Mouse (Mus musculus) lung, postnatal 36 days (tissue): Measurements from ENCODE around the gene Cops7a.

Source experiments
- DNase-seq: peaks from one replicate; pipeline ENCODE4 v3.0.0; 2022; ENCODE audit warnings: mixed read lengths

Gene Cops7a

DNA sequence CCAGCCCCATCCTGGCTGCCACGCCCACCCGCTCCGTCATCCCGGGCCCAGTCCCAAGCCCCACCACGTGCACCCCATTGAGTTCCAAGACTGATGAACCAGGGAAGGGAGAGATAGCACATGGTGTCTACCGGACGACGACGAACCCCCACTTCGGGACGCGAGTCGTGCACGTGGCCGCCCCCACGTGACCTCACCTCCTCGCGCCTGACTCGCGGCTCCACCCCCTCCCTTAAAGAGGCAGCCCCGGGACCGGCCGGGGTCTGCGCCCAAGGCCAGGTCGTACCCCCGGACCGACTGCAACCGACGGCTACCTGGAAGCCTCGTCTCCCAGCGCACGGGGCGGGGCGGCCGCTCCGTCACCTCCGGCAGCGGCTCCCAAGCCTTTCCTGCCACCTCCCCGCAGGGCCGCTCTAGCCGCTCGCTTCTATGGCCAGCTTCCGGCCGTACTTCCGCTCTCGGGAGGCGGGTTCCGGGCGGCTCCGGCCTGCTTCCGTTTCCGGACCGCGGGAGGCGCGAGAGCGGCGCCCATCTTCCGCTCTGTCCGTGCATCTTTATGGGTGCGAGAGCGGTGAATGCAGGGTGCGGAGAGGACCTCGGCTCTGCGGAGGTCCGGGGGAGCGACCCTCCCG lies at the start of gene Cops7a:
Gene Cops7a, minus strand, starts transcription at position 451 of the 632 bp plus-strand sequence.
- peak; percentile 96 for DNase-seq

DNA sequence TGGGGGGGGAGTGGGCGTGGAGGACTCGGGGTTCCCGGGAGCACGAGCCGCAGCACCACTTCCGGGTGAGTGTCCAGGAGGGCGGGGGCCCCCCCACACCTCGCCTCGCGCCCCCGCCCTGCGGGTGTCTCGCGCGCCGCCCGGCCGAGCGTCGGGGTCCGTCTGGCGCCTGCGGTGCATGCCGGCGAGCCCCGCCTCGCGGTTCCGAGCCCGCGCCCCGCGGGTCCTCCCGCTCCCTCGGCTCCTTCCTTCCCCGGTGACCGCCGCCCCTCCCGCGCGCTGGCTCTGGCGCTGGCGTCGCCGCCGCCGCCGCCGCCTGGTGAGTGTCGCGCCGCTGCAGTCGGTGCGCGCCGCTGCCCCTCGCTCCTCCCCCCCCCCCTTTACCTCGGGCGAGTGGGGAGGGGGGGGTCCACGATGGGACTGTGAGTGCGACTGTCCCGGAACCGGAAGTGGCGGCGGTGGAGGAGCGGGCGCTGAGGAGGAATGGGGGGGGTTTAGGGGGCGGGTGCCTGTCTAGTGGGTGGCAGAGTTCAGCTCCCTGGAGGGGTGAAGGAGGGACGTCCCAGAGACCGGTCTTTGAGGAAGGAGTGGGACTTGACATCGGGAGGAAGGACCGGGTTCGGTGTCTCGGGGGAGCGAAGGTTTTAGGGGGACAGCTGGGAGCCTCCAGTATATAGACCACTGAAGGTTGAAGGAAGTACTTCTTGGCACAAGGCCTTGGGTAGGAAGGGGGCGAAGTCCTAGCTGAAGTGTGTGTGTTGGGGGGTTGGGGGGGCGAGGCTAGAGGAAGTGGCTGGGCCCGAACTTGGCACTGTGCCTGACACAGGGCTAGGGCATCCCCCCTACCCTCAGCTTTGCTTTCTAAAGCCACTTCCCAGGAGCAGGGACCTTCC lies 44.1 kb upstream of the Cops7a start:
- DNase-seq, result peak; percentile 88

DNA sequence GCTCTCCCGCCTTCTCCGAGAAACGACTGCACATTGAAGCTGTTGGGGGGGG lies 43.6 kb upstream of the Cops7a start, which contains the start of gene Zfp384:
Gene Zfp384, plus strand, starts transcription at position 17 of the 52 bp plus-strand sequence.
- no peak for DNase-seq

DNA sequence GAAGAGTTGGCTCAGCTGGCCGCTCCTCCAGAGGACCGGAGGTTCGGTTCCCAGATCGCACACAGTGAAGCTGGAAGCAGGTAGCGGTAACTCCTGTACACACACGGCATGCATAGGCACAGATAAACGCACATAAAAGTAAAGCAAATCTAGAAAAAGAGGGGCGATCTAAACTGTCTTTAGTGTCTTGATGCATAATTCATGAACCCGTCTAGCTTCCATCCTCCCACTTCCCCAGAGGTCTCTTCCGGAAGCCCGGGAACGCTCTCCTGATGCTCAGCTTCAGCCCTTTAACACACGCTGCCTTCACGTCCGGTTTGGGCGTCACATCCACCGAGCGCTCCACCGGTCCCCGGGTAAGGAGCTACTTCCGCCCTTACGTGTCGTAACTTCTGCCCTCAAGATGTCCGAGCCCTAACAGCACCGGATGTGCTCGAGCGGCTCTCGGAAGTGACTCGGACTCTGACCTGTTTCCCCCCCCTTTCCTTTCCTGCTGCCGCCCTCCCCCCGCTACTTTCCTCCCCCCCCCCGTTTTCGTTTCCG lies 43.3 kb upstream of the Cops7a start:
- DNase-seq, result peak; percentile 99

DNA sequence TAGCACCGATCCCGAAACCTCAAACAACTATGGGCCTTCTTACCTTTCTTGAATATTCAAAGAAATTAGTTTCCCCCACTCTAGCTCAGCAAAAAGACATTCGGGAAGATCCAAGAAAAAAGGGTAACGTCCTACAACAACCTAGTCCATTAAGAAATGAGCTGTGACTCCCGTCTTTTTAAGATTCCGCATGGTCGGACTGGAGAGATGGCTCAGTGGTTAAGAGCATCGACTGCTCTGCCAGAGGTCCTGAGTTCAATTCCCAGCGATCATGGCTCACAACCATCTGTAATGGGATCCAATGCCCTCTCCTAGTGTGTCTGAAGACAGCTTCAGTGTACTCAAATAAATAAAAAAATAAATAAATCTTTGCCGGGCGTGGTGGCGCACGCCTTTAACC lies 42.7 kb upstream of the Cops7a start:
- DNase-seq, result no peak

DNA sequence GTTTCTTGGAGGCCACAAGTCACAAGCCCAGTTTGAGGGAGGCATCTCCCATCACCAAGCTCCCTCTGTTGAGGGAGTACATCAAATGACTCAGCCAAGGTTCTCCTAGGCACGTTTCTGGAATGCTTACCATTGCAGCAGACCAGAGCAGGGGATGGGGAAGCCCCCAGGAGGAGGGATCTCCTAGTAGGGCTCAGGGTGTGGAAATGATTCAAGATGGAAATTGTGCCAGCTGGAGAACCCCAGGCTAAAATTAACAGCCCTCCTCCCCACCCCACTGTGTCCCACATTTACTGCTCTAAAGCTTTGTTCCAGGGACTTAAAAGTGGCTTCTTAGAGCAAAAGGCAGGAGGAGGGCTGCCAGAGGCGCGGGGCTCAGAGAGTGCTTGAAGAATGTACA lies 39.7 kb upstream of the Cops7a start:
- no peak for DNase-seq

DNA sequence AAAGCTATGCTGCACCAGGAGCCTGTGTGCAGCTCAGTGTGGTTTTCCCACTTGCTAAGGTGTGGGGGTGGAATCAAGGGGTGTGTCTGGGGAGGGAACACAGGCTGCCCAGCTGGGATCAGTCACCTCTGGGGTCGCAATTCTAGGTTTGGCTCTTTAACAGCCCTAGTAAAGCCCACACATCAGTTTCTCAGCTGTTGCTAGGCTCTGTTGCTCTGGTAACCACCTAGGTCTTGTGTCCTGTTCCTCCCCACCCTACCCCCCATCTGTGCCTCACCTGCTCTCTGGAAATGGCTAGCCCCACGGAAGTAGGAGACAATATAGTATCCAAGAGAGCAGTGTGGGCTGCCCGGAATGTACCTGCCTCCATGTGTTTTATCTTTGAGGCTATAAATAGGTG lies 38.4 kb upstream of the Cops7a start:
- DNase-seq, result no peak

DNA sequence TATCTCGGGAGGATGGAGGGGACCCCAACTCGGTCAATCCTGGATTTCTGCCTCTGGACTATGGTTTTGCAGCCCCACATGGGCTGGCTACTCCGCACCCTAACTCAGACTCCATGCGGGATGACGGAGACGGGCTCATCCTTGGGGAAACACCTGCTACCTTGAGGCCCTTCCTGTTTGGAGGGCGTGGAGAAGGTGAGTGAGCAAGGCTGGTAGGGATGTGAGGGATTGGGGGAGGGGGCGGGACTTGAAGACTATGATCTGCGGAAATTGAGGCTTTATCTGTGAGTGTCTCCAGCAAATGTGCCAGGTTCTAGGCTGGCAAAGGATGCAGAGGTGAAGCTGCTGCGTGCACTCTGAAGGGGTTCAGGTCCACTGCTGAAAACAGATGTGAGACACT lies 34.2 kb upstream of the Cops7a start:
- no peak for DNase-seq

DNA sequence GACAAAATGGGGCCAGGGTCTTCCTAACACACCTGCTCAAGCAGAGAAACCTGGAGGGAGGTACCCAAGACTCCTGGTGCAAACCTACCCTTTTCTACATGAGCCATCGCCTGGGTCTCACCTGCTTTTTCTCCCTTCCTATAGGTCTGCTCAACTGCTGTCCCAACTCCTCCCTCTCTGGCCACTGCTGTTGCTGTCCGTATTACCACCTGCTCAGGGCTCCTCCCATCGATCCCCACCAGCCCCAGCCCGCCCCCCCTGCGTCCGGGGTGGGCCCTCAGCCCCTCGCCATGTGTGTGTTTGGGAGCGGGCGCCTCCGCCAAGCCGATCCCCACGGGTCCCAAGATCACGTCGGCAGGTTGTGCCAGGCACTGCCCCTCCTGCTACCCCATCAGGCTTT lies 33.8 kb upstream of the Cops7a start:
- DNase-seq, result no peak

DNA sequence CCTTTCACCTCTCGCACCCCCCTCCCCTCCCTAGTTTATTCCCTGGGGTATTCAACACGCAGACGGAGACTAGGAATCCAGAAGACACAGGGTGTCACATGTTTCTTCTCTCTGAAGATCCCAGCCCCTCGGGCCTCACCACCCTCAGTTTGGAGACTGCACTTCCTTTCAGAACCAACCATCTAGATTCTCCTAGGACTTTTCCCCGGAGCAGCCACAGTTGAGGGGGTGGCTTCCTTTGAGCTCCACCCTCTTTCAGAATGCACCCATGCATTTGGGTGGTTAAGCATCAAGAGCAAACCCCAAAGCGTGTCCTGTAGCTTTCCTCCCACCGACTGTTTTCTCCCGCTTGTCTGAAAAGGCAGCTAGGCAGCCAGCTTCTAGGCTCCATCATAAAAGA lies 32.7 kb upstream of the Cops7a start:
- DNase-seq, result no peak

DNA sequence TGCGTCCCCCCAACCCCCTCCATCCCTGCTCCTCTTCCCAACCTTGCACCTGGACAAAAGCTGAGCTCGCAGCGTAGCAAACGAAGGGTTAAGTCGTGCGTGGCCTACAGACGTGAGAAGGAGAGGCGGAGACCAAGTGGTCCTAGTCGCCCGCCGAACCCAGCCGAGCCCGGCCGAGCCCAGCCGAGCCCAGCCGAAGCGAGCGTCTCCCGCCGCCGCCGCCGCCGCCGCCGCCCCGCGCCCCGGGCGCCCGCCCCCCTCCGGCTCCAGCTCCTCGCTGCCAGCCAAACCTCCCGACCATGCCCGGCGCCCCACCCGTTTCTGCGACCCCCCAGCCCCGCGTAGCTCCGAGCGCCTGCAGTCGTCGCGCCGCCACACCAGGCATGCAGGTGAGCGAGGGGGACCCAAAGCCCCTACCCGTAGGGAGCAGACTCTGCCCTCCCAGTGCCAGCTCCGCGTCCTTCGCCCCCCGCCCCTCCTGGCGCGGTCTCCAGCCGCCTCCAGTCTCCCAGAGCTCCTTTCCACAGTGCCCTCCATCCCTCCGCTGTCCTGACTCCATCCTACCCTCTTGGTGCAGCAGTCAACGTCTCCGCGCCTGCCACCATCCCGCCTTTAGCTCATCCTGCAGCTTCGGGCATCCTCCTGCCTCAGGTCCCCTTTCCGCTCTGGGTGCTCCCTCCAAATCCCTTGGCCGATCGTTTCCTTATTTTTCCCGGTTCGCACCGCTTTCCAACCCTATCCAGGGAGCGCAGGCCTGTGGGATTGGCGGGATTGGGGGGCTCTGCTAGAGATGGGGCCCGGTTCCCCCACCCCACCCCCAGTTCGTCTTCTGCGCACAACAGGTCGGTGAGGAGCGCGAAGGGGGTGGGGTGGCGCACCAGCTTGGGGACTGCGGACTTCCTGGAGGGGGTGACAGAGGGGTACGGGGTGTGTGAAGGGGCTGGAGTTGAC lies 31.5 kb upstream of the Cops7a start, which contains the start of gene Pianp:
Gene Pianp, plus strand, starts transcription at position 144 of the 951 bp plus-strand sequence.
- peak; percentile 78 for DNase-seq

DNA sequence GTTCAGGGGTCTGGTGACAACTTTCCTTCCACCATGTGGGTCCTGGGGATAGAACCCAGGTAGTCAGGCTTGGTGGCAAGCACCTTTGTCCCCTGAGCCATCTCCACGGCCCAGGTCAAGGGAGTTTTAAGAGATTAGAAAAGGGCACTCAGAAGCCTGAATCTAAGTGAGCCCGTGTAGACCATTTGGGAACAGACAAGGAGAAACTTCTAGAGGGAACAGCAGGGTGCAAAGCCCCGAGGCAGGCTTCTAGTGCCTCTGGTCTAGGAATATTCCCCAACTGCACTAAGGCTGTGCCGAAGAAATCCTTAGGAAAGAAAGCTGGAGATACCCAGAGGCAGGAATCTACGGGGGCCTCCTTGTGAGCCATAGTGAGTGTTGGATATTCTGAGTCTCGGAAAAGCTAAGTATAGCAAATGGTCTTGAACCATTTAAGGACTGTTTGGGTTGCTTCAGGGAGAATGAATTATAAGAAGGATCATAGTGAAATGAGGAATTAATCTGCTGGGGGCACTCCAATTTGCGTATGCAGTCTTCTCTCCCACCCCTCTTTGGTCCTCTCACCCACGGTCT lies 30.6 kb upstream of the Cops7a start:
- no peak for DNase-seq

DNA sequence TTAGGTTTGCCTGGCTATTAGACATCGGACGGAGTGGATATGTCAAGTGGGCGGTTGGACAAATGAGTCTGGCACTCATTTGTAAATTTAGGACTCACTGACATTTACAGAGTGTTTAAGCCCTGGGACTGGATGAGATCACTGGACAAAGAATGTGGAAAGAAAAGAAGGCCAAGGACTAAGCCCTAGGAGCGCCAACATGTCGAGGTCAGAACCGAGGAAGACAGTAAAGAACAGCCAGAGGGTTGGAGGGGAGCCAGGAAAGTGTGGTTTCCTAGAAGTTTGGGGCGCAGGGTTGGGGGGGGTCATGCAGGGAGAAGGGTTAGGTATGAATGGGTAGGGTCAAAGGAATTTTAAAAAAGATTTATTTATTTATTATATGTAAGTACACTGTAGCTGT lies 29.9 kb upstream of the Cops7a start:
- no peak for DNase-seq

DNA sequence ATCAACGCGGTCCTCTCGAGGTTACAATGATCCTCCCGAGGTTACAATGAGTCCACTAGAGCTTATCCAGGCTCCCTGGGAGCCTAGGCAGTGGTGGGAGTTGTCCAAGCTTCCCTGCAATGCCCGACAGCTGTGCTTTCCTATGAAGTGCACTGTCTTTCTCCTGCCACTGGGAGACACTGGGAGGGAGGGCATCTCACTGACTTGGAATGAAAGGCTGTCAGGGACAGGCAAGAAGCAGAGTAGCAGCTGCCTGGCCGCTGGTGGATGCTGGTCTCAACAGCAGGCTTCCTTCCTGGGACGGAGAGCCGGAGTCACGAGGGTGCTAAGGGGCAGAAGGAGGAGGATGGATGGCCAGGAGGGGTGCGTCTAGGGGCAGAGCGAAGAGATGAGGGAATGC lies 28.5 kb upstream of the Cops7a start:
- DNase-seq, result no peak

DNA sequence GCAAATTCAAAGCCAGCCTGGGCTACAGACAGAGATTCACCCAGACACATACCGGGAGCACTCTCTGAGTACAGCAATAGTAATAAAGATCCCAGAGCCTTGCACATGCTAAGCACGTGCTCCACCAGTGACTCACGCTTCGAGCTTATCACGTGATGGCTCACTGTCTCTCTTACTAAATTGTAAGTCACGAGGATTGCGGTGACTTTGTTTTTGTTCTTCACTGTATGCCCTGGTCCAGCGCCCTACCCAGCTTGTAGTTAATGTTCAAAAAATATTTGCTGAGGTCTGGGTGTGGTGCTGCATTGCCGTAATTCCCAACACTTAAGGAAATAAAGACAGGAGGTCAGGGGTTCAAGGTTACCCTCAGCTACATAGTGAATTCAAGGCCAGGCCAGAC lies 28.0 kb upstream of the Cops7a start:
- DNase-seq, result peak; percentile 21

DNA sequence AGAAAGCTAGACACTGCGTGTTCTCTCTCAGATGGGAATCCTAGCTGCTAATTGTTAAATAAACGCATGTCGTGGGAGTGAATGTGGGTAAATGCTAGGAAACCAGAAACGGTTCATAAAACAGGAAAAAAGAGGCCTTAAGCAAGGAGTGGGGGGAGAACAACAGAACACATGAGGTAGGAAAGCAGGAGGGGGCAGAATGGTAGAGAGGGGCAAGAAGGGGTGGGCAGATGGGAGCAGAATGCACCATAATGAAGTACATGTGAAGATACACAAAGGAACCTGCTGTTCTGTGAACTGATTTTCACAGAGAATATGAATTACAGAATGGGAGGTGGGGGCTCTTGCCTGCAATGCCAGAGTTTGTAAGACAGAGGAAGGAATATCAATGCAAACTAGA lies 26.9 kb upstream of the Cops7a start:
- DNase-seq, result no peak

DNA sequence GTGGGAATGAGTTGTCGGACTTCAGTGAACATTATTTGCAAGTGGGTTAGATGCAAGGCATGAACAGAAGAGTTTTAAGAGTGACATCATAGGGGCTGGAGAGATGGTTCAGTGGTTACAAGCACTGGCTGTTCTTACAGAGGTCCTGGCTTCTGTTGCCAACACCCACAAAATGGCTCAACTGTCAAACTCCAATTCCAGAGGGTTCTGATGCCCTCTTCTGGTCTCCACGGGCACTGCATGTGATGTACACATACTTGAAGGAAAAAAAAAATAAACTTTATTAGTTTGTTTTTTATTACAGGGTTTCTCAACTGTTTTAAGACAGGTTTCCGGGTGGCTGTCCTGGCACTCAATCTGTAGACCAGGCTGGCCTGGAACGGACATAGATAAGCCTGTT lies 2.4 kb upstream of the Cops7a start:
- DNase-seq, result peak; percentile 76

DNA sequence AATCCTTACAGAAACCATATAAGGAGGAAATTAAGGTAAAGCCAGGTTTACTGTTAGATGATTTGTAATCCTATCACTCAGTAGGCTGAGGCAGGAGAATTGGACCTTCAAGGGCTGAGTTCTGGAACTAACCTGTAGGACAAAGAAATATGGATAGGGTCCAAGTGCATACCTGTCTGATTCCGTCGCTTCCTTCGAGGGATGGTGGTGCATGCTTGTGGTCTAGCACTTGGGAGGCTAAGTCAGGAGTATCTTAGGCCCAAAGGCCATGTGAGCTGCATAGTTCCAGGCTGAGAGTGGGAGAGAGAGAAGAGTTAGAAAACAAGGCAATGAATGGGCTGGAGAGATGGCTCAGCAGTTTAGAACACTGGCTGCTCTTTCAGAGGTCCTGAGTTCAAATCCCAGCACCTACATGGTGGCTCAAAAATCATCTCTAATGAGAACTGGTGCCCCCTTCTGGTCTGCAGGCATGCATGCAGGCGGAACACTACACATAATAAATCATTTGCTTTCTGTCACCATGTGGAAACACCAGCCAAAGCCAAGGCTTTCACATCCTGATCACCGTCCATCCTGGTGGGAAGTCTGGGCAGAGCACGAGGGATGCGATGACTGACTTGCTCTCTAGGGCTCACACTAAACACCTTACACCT lies 1.3 kb upstream of the Cops7a start:
- peak; percentile 33 for DNase-seq

DNA sequence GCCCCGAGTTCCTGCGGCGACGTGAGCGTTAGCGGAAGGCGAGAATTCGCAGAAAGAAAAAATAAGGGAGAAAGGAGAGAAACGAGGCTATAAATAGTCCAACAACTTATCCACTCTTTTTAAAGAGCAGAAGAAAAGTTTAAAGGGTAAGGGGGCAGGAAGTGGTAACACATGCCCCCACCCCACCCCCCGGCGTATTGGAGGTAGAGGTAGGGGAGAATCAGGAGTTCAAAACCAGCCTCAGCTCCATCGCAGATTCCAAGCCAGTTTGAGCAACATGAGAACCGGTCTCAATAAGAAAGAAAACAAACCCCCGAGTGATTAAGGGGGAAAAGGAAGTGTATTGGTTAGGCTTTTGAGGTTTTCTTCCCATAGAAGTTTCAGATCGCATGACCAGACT lies 409 bp upstream of the Cops7a start:
- DNase-seq, result no peak

DNA sequence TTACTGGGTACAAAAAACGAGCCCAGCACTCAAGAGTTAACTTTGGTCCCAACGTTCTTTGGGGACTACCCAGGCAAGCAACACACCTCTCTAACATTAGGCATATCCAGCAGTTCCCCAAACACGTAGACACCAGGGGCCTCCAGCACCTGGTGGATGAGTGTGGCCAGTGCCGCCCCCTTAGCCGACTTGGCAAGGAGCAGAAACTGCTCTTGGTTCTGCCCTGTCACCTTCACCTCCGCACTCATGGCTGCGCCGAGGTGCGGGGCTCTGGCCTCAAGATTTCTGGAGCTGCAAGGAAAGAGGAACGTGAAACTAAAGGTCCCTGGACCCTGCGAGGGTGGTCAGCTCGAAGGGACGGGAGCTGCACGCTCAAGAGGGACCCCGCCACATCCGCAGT lies 700 bp downstream of the Cops7a start:
- no peak for DNase-seq

DNA sequence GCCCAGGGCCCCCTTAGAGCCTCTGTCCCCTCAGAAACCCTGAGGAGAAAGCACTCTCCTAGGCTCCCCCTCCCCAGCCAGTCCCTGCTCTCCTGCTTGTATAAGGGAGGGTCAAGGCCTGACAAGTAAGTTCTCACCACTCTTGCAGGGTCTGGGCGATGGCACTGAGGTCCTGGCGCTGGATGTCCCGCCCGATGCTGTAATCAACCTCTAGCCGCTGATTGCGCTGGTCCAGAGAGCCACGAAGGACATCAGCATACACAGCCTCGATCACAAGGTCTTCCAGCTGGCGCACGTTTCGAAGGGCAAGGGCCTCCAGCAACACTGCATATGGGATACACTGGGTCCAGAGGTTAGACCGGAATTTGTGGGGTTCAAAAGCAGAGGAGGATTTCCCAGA lies 4.3 kb downstream of the Cops7a start:
- DNase-seq, result no peak

DNA sequence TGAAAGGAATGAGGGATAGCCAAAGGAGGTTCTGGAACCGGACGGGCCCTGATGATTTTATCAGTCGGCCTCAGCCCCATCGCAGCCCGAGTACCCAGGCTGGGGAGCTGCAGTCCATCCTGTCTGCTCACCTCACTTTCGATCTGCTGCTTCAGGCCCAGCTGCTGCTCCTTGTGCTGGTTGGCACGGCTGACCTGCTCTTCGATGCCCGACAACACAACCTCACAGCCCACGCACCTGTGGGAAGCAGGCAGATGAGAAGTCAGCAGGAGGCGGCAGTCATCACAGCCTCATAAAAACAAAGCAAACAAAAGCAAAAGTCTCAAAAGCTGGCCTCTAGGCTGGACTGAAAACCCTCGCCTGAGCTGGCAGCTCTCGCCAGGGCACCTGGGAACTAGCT lies 5.4 kb downstream of the Cops7a start:
- DNase-seq, result no peak

DNA sequence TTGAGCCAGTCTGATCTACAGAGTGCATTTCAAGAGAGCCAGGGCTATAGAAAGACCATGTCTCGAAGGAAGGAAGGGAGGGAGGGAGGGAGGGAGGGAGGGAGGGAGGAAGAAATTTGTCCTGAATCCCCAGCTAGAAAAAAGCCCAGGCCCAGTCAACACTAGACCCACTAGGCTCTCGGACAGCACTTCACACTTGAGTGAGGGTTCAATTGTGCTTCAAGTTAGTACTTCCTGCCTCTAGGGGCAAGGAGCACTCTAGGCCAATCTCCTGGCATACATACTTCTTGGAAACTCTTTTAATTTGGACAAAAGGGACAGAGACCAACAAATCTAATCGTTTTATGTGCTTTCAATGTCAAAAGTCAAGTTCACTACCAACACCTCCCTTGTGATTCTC lies 7.2 kb downstream of the Cops7a start:
- DNase-seq, result peak; percentile 41
